Mouse (Mus musculus): ENCODE measurements at regions not wholly inside any gene's neighbourhood (a gene's known extent, or its start where the extent isn't known, plus 50 kb on each side); places are given as distances from the start of the nearest gene placed in this dataset.

GRCm38 (mm10) chr2:57424879-57425278 is 187.4 kb downstream of the Gpd2 start:
- DNase-seq = no peak

DNA sequence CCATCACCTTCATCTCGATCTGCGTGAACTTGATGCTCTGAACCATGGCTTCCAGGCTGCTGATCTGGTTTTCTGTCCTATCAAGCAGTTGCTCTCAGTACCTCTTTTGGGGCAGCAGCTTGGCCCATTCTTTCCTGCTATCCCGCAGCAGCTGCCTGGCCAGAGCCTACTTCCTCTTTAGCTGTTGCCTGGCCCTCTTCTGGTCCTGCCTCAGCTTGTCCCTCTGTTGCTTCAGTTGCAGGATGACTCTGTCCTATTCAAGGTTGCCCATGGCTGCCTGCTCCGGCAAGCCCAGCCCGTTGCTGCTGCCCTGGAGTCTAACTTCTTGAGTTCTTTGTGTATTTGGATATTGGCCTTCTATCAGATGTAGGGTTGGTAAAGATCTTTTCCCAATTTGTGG is 188.0 kb downstream of the Gpd2 start:
- no peak for DNase-seq

- DNase-seq = no peak
These were observed 213.7 kb downstream of the Gpd2 start for GRCm38 (mm10) chr2:57450996-57451770.

GRCm38 (mm10) chr2:57453896-57454679 is 216.7 kb downstream of the Gpd2 start:
- DNase-seq = no peak

DNA sequence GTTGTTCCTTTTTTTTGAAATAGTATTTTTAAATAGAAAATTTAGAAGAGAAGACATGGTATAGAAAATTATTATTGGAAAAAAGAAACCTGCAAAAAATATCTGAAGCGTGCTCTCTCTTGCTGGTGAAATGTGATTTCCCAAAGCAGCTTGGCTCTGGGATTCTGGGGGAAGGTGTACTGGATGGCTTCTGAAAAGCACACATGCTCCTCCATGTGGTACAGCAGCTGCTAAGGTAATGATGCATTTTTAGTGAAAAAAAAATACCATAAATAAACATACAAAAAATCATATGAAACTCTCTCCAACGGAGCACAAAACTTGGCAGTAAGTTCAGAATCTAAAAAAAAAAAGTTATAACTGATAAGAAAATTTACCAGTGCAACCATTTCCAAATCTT is 222.5 kb downstream of the Gpd2 start:
- no peak for DNase-seq

DNA sequence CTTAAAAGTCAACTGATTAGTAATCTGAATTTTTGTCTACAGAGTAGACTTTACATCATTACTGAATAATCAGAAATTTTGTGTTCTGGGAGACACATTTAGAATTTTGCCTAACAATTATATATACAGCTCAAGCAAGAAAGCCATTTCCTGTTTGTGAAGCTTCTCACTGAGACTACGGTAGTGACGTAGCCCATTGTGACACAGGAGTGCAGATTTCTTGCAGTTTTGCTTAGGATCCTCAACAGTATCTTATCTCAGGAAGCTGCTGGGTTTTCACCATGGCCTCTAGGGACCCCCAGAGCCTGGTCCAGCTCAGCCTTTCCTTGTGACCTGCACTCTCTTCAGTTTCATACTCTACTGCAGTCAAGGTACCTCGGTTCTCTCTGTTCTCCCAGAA is 236.4 kb downstream of the Gpd2 start:
- DNase-seq = no peak

DNA sequence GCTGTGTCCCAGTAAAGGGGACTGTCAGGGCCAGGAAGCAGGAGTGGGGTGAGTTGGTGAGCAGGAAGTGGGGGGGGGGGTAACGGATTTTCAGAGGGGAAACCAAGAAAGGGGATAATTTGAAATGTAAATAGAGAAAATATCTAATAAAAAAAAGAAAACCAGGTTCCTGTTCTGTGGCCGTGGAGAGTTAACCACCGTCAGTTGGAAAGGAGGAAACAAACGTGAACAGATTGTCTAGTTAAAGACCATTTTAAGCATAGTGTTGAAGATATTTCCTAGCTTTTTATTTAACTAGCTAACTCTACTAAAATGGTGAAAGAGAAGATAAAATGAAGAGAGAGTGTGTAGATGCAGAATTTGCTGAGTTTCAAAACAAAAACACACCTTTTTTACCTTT is 254.7 kb downstream of the Gpd2 start:
- DNase-seq = no peak

DNA sequence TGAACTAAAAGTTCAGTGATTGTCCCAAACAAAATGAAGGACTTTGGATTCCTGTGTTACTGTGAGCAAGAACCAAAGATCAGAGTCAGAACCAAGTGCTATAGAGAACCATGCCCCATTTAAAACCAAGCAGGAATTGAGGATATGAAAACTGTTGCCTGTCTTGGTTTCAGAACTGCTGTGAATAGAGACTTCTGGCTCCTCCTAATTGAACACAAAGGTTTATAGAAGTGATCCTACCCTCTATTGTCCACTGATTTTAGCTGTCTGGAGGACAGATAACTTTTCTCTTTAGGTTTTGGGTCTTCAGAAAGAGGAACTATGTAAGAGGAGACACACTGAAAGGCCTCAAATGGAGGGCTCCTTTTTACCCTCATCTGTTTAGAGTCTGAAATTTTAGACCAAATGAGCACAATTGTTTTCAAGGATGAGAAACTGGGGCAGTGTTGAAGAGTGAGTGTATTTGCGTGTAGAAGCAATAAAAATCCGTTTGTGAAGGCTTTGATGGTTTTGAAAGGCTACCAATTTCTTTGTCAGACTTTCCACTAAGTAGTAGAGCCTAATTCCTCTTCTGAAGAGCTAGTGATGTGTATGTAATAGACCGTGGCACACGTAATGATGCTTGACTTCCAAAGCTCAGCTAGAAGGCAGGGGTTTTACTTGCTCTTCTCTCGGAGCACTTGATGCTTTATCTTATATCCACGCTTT is 255.6 kb downstream of the Gpd2 start:
- no peak for DNase-seq

DNA sequence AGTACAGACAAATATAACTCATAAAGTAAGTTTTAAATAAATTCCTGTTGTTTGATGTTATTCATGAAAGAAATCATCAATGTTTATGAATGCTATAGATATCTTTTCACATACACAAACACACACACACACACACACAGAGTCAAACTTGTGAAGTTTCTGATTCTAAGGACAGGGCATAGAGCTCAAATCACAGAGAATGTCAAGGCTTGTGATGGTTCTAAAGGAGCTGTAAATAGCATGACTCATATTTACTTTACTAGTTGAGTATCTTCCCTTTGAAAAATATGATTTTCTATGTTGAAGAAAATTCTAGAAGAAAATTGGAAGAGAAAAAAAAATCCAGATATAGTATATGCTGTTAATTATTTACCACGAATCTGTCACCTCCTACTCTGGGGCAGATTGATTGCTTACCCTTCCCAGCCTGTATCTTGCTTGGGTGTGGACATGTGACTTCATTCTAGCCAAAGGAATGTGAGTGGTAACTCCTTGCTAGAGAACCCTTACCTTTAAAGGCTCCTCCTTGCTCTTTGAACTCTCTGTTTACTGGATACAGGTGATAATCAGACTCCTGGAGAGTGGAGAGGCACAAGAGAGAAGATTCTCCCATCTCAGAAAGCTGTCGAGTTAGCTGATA is 259.0 kb downstream of the Gpd2 start:
- no peak for DNase-seq

- DNase-seq = no peak
These were observed 260.5 kb downstream of the Gpd2 start for GRCm38 (mm10) chr2:57497933-57498332.

DNA sequence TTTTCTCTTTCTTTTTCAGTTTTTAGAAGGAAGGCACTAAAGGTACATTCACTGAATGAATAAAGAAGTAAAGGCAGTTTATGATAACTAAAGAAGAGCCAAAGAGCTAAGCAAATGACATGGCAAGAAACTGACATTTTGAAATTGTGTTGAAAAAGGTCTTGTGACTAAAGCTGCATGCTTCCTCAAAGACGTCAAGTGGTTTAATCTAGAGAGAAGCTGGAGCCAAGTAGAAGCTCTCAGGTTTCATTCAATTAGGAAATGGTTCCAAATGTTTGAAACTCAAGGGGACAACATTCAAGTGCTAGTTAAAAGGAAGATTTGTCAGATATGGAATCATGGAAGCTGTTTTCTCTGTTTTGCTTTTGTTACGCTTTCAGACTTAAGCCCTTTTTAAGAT is 267.2 kb downstream of the Gpd2 start:
- no peak for DNase-seq

DNA sequence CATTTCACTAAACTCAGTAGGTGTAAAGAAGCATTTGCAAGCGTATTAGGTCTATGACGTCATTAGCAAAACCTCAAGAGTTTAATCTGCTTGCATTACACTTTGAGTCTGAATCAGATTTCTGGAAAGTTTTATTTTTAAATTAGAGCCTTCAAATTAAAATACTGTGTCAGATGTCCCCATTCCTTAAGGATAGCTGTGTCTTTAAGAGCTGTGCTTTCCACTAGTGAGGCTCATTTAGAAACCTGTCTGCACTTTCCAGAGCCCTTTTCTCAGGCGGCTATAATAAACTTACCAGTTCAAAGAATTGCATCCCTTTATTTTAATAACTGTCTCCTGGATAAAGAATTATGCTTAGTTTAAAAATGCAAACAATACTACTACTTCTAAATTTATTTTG is 285.0 kb downstream of the Gpd2 start:
- no peak for DNase-seq

- no peak for DNase-seq
These were observed 285.5 kb downstream of the Gpd2 start for GRCm38 (mm10) chr2:57522983-57523382.

DNA sequence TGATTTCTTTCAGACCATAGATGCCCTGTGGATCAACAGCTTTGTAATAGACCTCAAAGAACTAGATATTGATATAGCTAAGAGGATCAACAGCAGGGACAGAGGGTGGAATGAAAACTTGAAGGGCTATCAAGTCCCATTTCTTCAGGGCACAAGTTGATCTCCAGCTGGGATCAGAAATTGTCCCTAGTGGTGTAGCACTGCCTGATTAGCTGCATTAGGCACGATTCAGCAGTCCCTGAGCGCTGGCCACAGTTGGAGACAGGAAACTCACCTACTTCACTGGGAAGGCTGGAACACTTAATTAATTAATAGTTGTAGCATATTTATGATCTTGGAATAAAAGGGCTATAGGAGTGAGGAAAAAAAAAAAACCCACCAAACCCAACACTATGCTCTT is 290.5 kb downstream of the Gpd2 start:
- DNase-seq = no peak

- DNase-seq = no peak
These were observed 302.4 kb downstream of the Gpd2 start for GRCm38 (mm10) chr2:57539842-57540241.

- no peak for DNase-seq
These were observed 327.8 kb downstream of the Gpd2 start for GRCm38 (mm10) chr2:57565258-57565657.

DNA sequence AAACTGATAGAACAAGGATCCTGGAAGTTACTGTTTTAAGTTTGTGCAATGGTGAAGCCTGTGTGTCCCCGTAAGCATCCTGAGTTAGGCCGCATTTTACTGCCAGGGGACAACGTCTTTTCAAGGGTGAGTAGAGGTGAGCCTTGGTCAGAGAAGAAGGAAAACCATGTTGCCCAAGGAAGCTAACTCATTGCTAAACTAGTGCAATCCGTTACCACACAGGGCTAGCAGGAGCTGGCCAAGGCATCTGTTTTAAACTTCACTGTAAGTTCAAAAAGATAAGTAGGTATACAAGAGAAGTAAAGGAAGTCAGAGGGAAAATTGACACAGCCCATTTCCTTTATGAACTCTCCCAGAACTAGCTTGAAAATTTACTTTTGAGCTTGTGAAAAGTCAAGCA is 328.7 kb downstream of the Gpd2 start:
- no peak for DNase-seq

GRCm38 (mm10) chr2:57567183-57567582 is 329.7 kb downstream of the Gpd2 start:
- DNase-seq = no peak

DNA sequence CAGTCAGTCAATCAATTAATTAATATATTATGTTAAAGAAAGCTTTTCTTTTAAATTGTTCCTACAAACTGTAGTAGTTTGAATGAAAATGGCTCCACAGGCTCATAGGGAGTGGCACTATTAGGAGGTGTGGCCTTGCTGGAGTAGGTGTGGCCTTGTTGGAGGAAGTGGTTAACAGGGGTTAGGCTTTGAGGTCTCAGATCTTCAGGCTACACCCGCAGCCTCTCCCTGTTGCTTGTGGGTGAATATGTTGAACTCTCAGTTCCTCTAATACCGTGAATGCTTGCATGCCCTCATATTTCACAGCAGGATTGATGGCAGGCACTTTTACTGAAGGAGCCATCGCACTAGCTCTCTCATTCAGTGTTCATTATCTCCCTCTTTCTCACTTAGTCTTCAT is 349.6 kb downstream of the Gpd2 start:
- DNase-seq = no peak

GRCm38 (mm10) chr2:57593558-57593957 is 356.1 kb downstream of the Gpd2 start:
- DNase-seq = no peak

- no peak for DNase-seq
These were observed 360.4 kb downstream of the Gpd2 start for GRCm38 (mm10) chr2:57597694-57598358.

DNA sequence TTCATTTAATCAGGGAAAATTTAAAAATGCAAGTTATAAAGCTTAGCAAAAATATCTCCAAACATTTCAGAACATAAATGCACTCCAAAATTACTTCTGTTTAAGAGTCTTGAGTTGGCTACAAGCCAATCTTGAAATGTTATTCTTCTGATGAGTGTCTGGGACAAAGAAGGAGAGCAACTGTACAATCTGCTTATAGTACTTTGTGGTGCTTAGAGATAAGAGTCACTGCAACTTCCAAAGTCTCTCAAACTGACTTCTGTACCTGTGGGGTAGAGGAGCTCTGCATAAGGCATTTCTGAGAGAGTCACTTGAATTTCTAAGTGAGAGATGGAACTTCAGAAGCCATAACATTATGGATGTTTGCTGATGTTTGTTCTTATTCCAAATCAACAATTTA is 374.2 kb downstream of the Gpd2 start:
- no peak for DNase-seq

- peak in 1 of 2 experiments; percentile 6 for DNase-seq
These were observed 375.8 kb downstream of the Gpd2 start for GRCm38 (mm10) chr2:57613243-57613642.

Data from cerebellum, adult 18-20 months (tissue).